ENCODE assay signal across 11 mouse cellular contexts in the genomic region with DNA sequence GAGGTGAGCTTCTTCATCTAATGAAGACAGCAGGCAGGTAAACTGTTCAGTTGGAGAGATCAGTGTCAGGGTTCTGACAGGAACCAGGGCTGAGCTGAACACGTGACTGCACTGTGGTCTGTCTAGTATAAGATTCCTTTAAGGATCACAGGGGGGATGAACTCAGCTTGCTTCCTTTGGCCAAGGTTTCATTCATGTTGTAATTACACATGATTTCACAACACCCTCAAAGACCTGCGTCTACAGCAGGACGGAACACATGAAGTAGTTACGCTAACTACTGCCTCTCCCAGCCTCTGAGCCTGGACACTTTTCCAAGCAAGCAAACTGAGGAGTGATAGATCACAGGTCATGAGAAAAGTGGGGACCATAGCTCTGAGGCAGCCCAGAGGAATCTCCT.
"Had no signal": no experiment of that assay in that cellular context is flagged by ENCODE, and none has a peak within 500 bp of the region (broad histone marks: within the 10 kb centered on the region; RNA-seq: fewer than 3 reads in every experiment).

No protein-coding gene starts in this region.

- H3K27me3 ChIP-seq: kidney, embryonic 15.5 days; limb, embryonic 15.5 days; liver, embryonic 15.5 days; lung, embryonic 15.5 days; midbrain, embryonic 13.5 days had no signal

- ATAC-seq: intestine, embryonic 16.5 days; midbrain, embryonic 13.5 days had no signal

- DNase-seq: kidney, adult 2 months; kidney, postnatal 14 days; layer of hippocampus, postnatal 36 days; thymus, postnatal 4 days had no signal

- H3K36me3 ChIP-seq: kidney, embryonic 15.5 days; limb, embryonic 15.5 days; liver, embryonic 15.5 days; lung, embryonic 15.5 days; midbrain, embryonic 13.5 days had no signal

- H3K4me1 ChIP-seq: limb, embryonic 15.5 days; lung, embryonic 15.5 days had no signal

- H3K4me3 ChIP-seq: kidney, embryonic 15.5 days; limb, embryonic 15.5 days; liver, embryonic 15.5 days; lung, embryonic 15.5 days; midbrain, embryonic 13.5 days had no signal

- H3K9me3 ChIP-seq: kidney, embryonic 15.5 days; limb, embryonic 15.5 days; liver, embryonic 15.5 days; lung, embryonic 15.5 days; midbrain, embryonic 13.5 days had no signal

- H3K27ac ChIP-seq: kidney, embryonic 15.5 days; limb, embryonic 15.5 days; liver, embryonic 15.5 days; lung, embryonic 15.5 days; midbrain, embryonic 13.5 days; stomach, postnatal 0 days had no signal
